Mouse (Mus musculus) embryonic facial prominence, embryonic 13.5 days (tissue): Measurements from ENCODE around the gene Serpinb3a. TPM values are rescaled to one million over a fixed set of nuclear protein-coding genes. Genes with fewer than 3 reads are reported as not detected.

ENCODE experiments used
- polyA plus RNA-seq: library from polyadenylated mRNA; unstranded; fragments of >200 nt; fragmentation: Nextera tagmentation; extraction: Ambion mirVana; gene quantifications from 2 replicates; pipeline ENCODE4 v1.2.1, GENCODE M21; 2015

The Serpinb3a gene
- polyA plus RNA-seq, 1 experiment from 2014 or later, result 7.2 TPM

Other genes with a start within 250 kb of the Serpinb3a start
- 11.2 and 13.4 TPM in 2 replicates for gene Serpinb5, start 191.1 kb downstream of the Serpinb3a start, polyA plus RNA-seq
- gene Serpinb12, start 117.9 kb downstream of the Serpinb3a start, polyA plus RNA-seq, result 0.48 and 1.3 TPM in 2 replicates
- not detected in 2 replicates for gene Serpinb13, start 71.3 kb downstream of the Serpinb3a start, polyA plus RNA-seq
- gene Serpinb3d, start 31.2 kb upstream of the Serpinb3a start, polyA plus RNA-seq, result not detected in 2 replicates
- 0.25 and 0.32 TPM in 2 replicates for gene Serpinb3b, start 226.1 kb upstream of the Serpinb3a start, polyA plus RNA-seq
- 1.0 TPM in 2 replicates for gene Serpinb3c, start 226.1 kb upstream of the Serpinb3a start, polyA plus RNA-seq